Mouse (Mus musculus): ENCODE data around the gene Pgm5.

GRCm38 (mm10) chr19:24671571-24671970 is 190.1 kb downstream of the Pgm5 start:
- TF ChIP-seq CTCF (IDR thresholded peaks at IDR 0.05; ENCODE audit: insufficient read depth, low read length) (no peak), POLR2A (IDR thresholded peaks at IDR 0.05; ENCODE audit: borderline replicate concordance, extremely low read depth, low read depth, low read length) (no peak)

Measured in lung, adult 2 months (tissue).